Mouse (Mus musculus) kidney, adult 2 months (tissue): Measurements from ENCODE around the gene Sod2.

Experiments used
- CTCF ChIP-seq: fragments of 200-500 bp; conservative IDR thresholded peaks from 2 replicates; pipeline ENCODE4 v1.5.1; 2011; ENCODE audit warnings: low read depth, mild to moderate bottlenecking, control low read depth, low read length, moderate library complexity, mixed read lengths; ENCODE audit not compliant: insufficient read depth, insufficient read length
- POLR2A ChIP-seq: fragments of 200-500 bp; IDR thresholded peaks from one replicate; pipeline ENCODE4 v1.6.1; 2011; ENCODE audit warnings: low read depth, low read length, control low read depth

DNA sequence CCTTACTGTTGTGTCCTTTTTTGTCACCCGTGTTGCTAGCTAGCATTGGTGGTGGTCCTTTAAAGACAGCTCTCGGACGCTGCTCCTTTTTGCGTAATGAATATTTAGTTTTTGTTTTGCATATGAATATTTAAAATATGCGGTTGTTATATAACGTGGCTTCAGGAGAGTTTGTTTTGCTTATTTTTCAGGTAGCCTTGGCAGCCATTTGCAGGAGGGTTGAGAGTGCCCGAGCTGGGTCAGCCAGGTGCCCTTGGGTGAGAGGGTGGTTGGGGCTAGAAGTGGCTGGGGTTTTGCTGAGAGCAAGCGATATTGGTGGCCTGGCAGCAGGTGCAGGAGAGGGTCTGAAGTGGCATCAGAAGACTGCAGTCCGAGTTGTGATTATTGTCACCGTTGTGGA, 1.9 kb downstream of the Sod2 start:
- TF ChIP-seq POLR2A (no peak), CTCF (no peak)
